Mouse (Mus musculus) ES-CJ7 (cell line): ENCODE measurements around the gene Gm13124.
A peak's percentile ranks its signal among the peaks of the same experiment; 100 is the strongest.
"Not testable (repeated sequence)": the region's sequence is repeated elsewhere in the genome, so short reads cannot be mapped to it uniquely, and the experiment has no call there.

Source experiments
- DNase-seq: peaks from one replicate; pipeline ENCODE4 v3.0.0; 2011; ENCODE audit warnings: low read depth, low spot score

The Gm13124 gene

GRCm38 (mm10) chr4:144565034-144565433 lies at the start of gene Gm13124:
Gm13124 (minus strand) TSS chr4:144565134.
- DNase-seq: no peak

- no peak for DNase-seq
Observed at GRCm38 (mm10) chr4:144614586-144614985, 49.7 kb upstream of the Gm13124 start.

- DNase-seq: no peak
Observed at GRCm38 (mm10) chr4:144613407-144613806, 48.5 kb upstream of the Gm13124 start, which contains the start of gene Aadacl4. Aadacl4 (plus strand) TSS chr4:144613707.

GRCm38 (mm10) chr4:144592790-144593189 lies 27.9 kb upstream of the Gm13124 start:
- no peak for DNase-seq

GRCm38 (mm10) chr4:144586207-144586606 lies 21.3 kb upstream of the Gm13124 start:
- not testable (repeated sequence) for DNase-seq

GRCm38 (mm10) chr4:144567752-144568151 lies 2.8 kb upstream of the Gm13124 start:
- DNase-seq: no peak

GRCm38 (mm10) chr4:144561205-144561604 lies 3.7 kb downstream of the Gm13124 start:
- DNase-seq: no peak

- DNase-seq: peak; percentile 53
Observed at GRCm38 (mm10) chr4:144559792-144560191, 5.1 kb downstream of the Gm13124 start.

- peak; percentile 34 for DNase-seq
Observed at GRCm38 (mm10) chr4:144551156-144551555, 13.8 kb downstream of the Gm13124 start.

- not testable (repeated sequence) for DNase-seq
Observed at GRCm38 (mm10) chr4:144545339-144545738, 19.6 kb downstream of the Gm13124 start.

- DNase-seq: no peak
Observed at GRCm38 (mm10) chr4:144544689-144545088, 20.2 kb downstream of the Gm13124 start.

GRCm38 (mm10) chr4:144519522-144519921 lies 45.4 kb downstream of the Gm13124 start, which contains the start of gene 9430007A20Rik:
9430007A20Rik (plus strand) TSS chr4:144519822.
- DNase-seq: no peak

GRCm38 (mm10) chr4:144506518-144506917 lies 58.4 kb downstream of the Gm13124 start:
- DNase-seq: peak; percentile 40
